Mouse (Mus musculus) spleen, adult 2 months (tissue): ENCODE measurements at regions not wholly inside any gene's neighbourhood (a gene's known extent, or its start where the extent isn't known, plus 50 kb on each side); places are given as distances from the start of the nearest gene placed in this dataset.

Source experiments
- CTCF ChIP-seq: fragments of 200-500 bp; IDR thresholded peaks from 2 replicates; pipeline ENCODE4 v1.5.1; 2011; ENCODE audit warnings: mild to moderate bottlenecking, inconsistent platforms; ENCODE audit not compliant: insufficient read depth, insufficient read length, insufficient replicate concordance; ENCODE audit errors: extremely low read depth
- POLR2A ChIP-seq: fragments of 200-500 bp; IDR thresholded peaks from 2 replicates; pipeline ENCODE4 v1.6.1; 2011; ENCODE audit warnings: low read depth, low read length, inconsistent platforms

- TF ChIP-seq CTCF (no peak), POLR2A (no peak)
Measured at GRCm38 (mm10) chr11:113008521-113008920, 226.5 kb downstream of the Sox9 start.
